Mouse (Mus musculus) limb, embryonic 11.5 days (tissue): ENCODE data around the gene Dennd5a. TPM values are rescaled to one million over a fixed set of nuclear protein-coding genes. Genes with fewer than 3 reads are reported as not detected.
A peak's percentile ranks its signal among the peaks of the same experiment; 100 is the strongest.
"Not testable (repeated sequence)": the region's sequence is repeated elsewhere in the genome, so short reads cannot be mapped to it uniquely, and the experiment has no call there.

Experiments
- ATAC-seq: fragments of 200-750 bp; cut with Nextera tagmentation; 2 replicates; pipeline ENCODE4 v1.8.0; 2017; ENCODE audit warnings: low read depth; ENCODE audit not compliant: insufficient number of reproducible peaks, low FRiP score, low TSS enrichment
- DNase-seq: peaks from one replicate; pipeline ENCODE4 v3.0.0-alpha.2; 2015; ENCODE audit warnings: low spot score
- H3K27ac ChIP-seq: fragments of 300-500 bp; sonication (generic); replicated peaks from 2 replicates; pipeline ENCODE4 v1.5.1; 2014; ENCODE audit warnings: low read depth, mild to moderate bottlenecking, low read length
- H3K27me3 ChIP-seq: fragments of 300-500 bp; sonication (generic); 2 replicates; pipeline ENCODE4 v1.6.1; 2014; ENCODE audit warnings: mild to moderate bottlenecking, low read length, mixed read lengths; ENCODE audit not compliant: control insufficient read depth, insufficient read depth
- H3K36me3 ChIP-seq: fragments of 300-500 bp; sonication (generic); 2 replicates; pipeline ENCODE4 v1.6.1; 2014; ENCODE audit warnings: mild to moderate bottlenecking, low read length, moderate library complexity, mixed read lengths; ENCODE audit not compliant: control insufficient read depth, insufficient read depth
- H3K4me1 ChIP-seq: fragments of 300-500 bp; sonication (generic); 2 replicates; pipeline ENCODE4 v1.6.1; 2014; ENCODE audit warnings: low read length, mixed read lengths; ENCODE audit not compliant: control insufficient read depth, insufficient read depth
- H3K4me2 ChIP-seq: fragments of 300-500 bp; sonication (generic); 2 replicates; pipeline ENCODE4 v1.6.1; 2014; ENCODE audit warnings: low read depth, mild to moderate bottlenecking, moderate library complexity; ENCODE audit not compliant: severe bottlenecking
- H3K4me3 ChIP-seq: fragments of 300-500 bp; sonication (generic); 2 replicates; pipeline ENCODE4 v1.5.1; 2014; ENCODE audit warnings: low read depth, low read length
- H3K9ac ChIP-seq: fragments of 300-500 bp; sonication (generic); 2 replicates; pipeline ENCODE4 v1.6.1; 2014; ENCODE audit warnings: mild to moderate bottlenecking, low read length
- H3K9me3 ChIP-seq: fragments of 300-500 bp; sonication (generic); 2 replicates; pipeline ENCODE4 v1.6.1; 2016; ENCODE audit warnings: low read length; ENCODE audit not compliant: control insufficient read depth
- WGBS: fragments of 180-500 bp; shearing (Covaris S2); extraction: QIAGEN DNeasy Blood & Tissue Kit; methylation state at CpG from one replicate; pipeline ENCODE4 v1.1.7; 2014; 5-methylcytosine and 5-hydroxymethylcytosine counted together
- polyA plus RNA-seq: library from polyadenylated mRNA; unstranded; fragments of >200 nt; fragmentation: Nextera tagmentation; extraction: Ambion mirVana; gene quantifications from 2 replicates; pipeline ENCODE4 v1.2.1, GENCODE M21; 2014

Gene Dennd5a
- polyA plus RNA-seq, 1 experiment from 2014 or later, result 47.2 TPM

DNA sequence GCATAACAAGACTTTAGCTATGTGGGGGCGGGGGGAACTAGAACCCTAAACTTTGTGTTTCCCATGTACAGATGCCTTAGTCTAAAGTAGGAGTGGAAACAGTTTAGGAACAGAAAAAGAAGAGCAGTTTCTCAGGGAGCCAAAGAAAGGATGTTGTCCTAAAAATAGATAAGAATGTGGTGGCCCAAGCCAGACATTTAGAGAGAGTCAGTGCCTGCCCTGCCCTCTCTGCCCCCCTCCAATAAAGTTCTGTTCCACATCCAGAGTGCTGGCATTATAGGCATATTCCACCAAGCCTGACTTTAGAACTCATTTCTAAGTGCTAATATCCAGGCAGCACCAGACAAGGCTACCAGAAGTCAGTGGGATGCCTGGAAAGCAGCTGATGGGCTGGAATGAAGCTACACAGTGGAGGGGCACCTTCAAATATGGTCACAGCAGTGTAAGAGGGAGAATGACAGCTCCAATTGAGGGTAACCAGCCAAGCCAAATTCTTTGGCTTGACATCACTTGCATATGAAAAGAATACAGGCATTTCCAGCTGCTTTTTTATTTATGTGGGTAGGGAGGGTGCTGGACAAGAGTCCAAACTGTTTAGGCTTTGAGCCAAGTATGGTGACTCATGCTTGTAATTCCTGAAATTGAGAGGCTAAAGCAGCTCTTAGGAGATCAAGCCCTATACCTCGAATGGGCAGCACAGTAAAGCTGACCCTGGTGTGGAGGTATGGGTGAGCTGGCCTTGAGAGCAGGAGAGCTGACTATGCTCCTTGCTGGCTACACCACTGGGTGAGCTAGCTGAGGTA lies 33.1 kb upstream of the Dennd5a start:
- DNase-seq (no peak), ATAC-seq (no peak)
- Histone ChIP-seq H3K4me3 (no peak overlapping the region), H3K4me2 (no peak overlapping the region), H3K4me1 (no peaks in the 10 kb centered on the region), H3K9me3 (no peaks in the 10 kb centered on the region), H3K27me3 (no peaks in the 10 kb centered on the region), H3K9ac (no peak overlapping the region), H3K36me3 (no peaks in the 10 kb centered on the region), H3K27ac (no peak overlapping the region)
- 68% methylated on average over 2 of the region's 2 CpGs for WGBS

DNA sequence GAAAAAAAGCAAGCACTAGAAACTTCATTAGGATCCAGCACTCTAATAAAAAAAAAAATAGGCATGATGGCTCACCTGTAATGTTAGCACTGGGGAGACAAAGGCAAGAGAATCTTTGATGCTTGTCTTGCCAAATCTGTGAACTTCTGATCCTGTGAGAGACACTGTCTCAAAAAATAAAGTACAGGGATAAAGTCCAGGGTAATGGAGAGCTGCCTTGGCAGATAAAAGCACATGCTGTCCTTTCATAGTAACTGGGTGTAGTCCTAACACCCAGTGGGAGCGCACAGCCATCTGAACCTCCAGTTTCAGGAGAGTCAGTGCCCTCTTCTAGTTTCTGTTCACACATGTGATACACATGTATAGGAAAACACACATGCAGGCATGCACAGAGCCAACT lies 31.0 kb upstream of the Dennd5a start:
- WGBS, result 89% methylated on average over 1 of the region's 1 CpGs
- no peaks in the 10 kb centered on the region for H3K36me3 ChIP-seq
- H3K27ac ChIP-seq, result no peak overlapping the region
- no peak overlapping the region for H3K9ac ChIP-seq
- no peaks in the 10 kb centered on the region for H3K4me1 ChIP-seq
- no peak overlapping the region for H3K4me3 ChIP-seq
- ATAC-seq (no peak), DNase-seq (no peak)
- no peak overlapping the region for H3K4me2 ChIP-seq
- no peaks in the 10 kb centered on the region for H3K9me3 ChIP-seq
- no peaks in the 10 kb centered on the region for H3K27me3 ChIP-seq

DNA sequence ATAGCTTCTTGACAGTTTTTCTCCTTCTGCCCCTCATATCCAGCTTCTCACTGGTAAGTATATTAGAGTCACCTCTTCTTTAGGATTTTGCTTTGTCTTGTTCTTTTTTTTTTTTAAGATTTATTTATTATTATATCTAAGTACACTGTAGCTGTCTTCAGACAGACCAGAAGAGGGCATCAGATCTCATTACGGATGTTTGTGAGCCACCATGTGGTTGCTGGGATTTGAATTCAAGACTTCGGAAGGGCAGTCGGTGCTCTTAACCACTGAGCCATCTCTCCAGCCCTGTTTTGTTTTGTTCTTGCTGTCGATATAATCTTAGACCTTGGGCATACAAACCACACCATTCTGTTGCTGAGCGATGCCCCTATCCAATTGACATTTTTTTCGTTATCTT lies 26.5 kb upstream of the Dennd5a start, which contains the start of gene Tmem41b:
Gene Tmem41b, minus strand, starts transcription at position 155 of the 400 bp plus-strand sequence.
- Histone ChIP-seq H3K4me2 (peak within 1 kb of the TSS; percentile 53), H3K9ac (peak within 1 kb of the TSS; percentile 65), H3K4me3 (peak within 1 kb of the TSS; percentile 64), H3K27ac (peak within 1 kb of the TSS; percentile 75)
- ATAC-seq, H3K27me3 ChIP-seq, DNase-seq, H3K36me3 ChIP-seq, H3K4me1 ChIP-seq, H3K9me3 ChIP-seq: not testable (repeated sequence)
- 38% methylated on average over 6 of the region's 6 CpGs for WGBS

DNA sequence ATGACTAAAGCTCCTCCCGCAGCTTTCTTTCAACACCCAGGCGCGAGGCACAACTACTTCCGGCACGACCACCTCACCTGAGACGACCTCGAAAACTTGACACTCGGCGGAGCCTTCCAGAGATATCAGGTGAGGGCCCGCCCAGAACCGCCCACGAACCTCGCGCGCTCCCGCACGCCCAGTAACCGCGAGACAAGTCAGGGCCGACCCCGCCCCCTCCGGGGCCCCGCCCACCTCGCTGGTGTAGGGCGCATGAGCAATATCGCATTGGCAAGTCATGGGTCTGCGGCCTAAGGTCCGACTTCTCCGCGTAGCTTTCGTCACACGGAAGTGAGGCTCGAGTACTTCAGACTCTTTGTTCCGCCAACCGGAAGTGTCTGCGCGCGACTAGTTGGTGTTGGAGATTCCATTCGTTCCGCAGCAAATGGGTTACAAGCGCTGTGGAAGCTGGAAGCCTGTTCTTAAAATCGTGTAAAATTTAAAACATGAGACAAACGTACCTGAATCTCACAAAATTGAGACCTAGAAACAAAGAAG lies 25.9 kb upstream of the Dennd5a start:
- H3K27me3 ChIP-seq, result no peaks in the 10 kb centered on the region
- H3K9ac ChIP-seq, result peak overlapping the region; percentile 65
- WGBS, result under 1% methylated on average over 43 of the region's 43 CpGs
- 0 out of 2 replicates have a peak, but pooled peaks cover 3% of the 10 kb centered on the region for H3K36me3 ChIP-seq
- peak overlapping the region; percentile 75 for H3K27ac ChIP-seq
- H3K4me1 ChIP-seq, result no peaks in the 10 kb centered on the region
- H3K4me3 ChIP-seq, result peak overlapping the region; percentile 64
- peak; percentile 99 for ATAC-seq
- peak overlapping the region; percentile 53 for H3K4me2 ChIP-seq
- no peaks in the 10 kb centered on the region for H3K9me3 ChIP-seq
- DNase-seq, result peak; percentile 100

DNA sequence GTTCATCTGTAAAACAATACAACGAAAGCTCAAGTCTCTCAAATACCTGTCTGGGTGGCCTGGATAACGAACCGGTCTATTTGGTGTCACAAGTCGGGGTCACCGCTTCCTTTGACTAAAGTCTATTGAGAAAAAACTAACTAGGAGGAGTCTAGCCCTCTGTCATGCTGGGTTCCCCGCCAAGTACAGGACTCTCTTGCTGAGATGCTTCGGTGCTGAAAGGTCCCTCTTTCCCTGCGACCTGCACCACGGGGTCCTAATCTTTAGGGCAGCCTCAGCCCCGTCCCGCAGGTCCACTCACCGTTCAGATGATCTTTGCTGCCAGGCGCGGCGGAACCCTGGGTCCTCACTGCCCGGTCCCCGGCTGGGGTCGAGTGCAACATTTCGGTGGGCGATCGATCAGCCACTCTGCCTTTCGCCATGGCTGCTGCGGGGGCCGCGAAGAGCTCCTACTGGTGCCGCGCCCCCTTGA lies 25.4 kb upstream of the Dennd5a start:
- Histone ChIP-seq H3K9ac (peak overlapping the region; percentile 57), H3K27ac (peak overlapping the region; percentile 42), H3K27me3 (no peaks in the 10 kb centered on the region), H3K4me2 (peak overlapping the region; percentile 53), H3K4me1 (no peaks in the 10 kb centered on the region), H3K9me3 (no peaks in the 10 kb centered on the region), H3K4me3 (peak overlapping the region; percentile 64), H3K36me3 (0 out of 2 replicates have a peak, but pooled peaks cover 3% of the 10 kb centered on the region)
- under 1% methylated on average over 27 of the region's 27 CpGs for WGBS
- ATAC-seq, result peak; percentile 72
- no peak for DNase-seq

DNA sequence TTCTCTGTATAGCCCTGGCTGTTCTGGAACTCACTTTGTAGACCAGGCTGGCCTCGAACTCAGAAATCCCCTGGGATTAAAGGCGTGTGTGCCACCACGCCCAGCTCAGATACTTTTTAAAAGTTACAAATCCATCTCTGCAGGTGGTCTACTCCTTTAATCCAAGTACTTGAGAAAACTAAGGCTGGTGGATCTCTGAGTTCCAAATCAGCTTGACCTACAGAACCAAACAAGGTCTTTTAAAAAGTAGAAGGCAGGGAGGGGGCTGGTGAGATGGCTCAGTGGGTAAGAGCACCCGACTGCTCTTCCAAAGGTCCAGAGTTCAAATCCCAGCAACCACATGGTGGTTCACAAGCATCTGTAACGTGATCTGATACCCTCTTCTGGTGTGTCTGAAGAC lies 24.3 kb upstream of the Dennd5a start:
- H3K4me1 ChIP-seq, DNase-seq, H3K9ac ChIP-seq, H3K4me3 ChIP-seq, ATAC-seq, H3K27me3 ChIP-seq, H3K4me2 ChIP-seq, H3K36me3 ChIP-seq, H3K9me3 ChIP-seq, H3K27ac ChIP-seq: not testable (repeated sequence)
- WGBS, result 84% methylated on average over 5 of the region's 5 CpGs

DNA sequence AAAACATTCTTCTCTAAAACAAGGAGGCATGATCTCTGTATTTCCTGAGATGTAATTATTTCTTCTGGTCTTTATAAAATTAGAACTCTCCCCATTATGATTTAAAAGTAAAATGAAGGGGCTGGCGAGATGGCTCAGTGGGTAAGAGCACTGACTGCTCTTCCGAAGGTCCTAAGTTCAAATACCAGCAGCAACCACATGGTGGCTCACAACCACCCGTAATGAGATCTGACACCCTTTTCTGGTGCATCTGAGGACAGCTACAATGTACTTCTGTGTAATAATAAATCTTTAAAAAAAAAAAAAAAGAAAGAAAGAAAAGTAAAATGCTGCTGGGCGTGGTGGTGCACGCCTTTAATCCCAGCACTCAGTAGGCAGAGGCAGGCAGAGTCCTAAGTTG lies 16.9 kb upstream of the Dennd5a start:
- 71% methylated on average over 5 of the region's 5 CpGs for WGBS
- not testable (repeated sequence) for H3K4me1 ChIP-seq, ATAC-seq, H3K27me3 ChIP-seq, H3K4me2 ChIP-seq, H3K27ac ChIP-seq, DNase-seq, H3K9ac ChIP-seq, H3K4me3 ChIP-seq, H3K9me3 ChIP-seq, H3K36me3 ChIP-seq

DNA sequence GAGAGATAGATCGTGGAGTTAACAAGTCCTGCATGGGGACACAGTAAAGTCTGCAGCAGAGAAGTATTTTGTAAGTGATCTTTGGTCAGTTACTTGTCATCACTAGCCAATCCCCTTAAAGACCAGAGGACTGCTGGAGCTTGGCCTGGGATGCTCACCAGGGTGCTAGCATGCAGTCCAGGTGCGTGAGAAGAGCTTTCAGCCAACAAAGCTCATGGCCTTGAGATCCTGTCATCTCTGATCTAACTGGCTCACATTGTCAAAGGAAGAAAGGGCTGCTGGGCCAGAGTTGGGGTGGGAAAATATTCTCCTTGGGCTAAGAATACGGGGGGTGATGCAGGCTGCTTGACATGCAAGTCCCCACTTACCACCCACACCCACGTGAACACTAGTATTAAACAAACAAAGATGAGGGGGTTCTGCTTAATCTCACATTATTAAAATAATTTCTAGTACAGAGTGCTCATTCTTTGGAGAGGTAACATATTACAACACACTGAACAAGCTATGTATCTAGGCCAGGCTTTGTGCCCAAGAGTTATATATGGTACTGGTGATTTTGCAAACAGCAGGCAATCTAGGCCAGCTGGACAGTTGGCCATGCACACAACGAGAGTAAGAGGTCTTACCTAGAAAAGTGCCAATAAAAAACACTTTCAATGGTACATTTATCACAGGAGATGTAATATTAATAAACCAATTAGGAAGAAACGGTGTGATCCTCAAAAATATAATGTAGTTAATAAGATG lies 15.9 kb upstream of the Dennd5a start:
- 91% methylated on average over 6 of the region's 6 CpGs for WGBS
- H3K9me3 ChIP-seq, result no peaks in the 10 kb centered on the region
- DNase-seq (no peak), ATAC-seq (no peak)
- H3K4me1 ChIP-seq, result no peaks in the 10 kb centered on the region
- H3K9ac ChIP-seq, result no peak overlapping the region
- no peak overlapping the region for H3K4me3 ChIP-seq
- no peaks in the 10 kb centered on the region for H3K27me3 ChIP-seq
- H3K36me3 ChIP-seq, result peaks cover 4% of the 10 kb centered on the region; the same call in 1 of the 2 replicates
- H3K4me2 ChIP-seq, result no peak overlapping the region
- H3K27ac ChIP-seq, result no peak overlapping the region
